Mouse (Mus musculus) midbrain, embryonic 11.5 days (tissue): ENCODE results near the gene Tll1. TPM values are rescaled to one million over a fixed set of nuclear protein-coding genes. Genes with fewer than 3 reads are reported as not detected.
A peak's percentile ranks its signal among the peaks of the same experiment; 100 is the strongest.
"Not testable (repeated sequence)": the region's sequence is repeated elsewhere in the genome, so short reads cannot be mapped to it uniquely, and the experiment has no call there.

Experiments used
- ATAC-seq: fragments of 200-750 bp; cut with Nextera tagmentation; 2 replicates; pipeline ENCODE4 v1.8.0; 2017; ENCODE audit warnings: moderate TSS enrichment, moderate library complexity; ENCODE audit not compliant: low FRiP score
- DNase-seq: peaks from one replicate; pipeline ENCODE4 v3.0.0; 2015; ENCODE audit warnings: low spot score; ENCODE audit errors: missing footprints
- H3K27ac ChIP-seq: fragments of 300-500 bp; sonication (generic); 2 replicates; pipeline ENCODE4 v1.5.1; 2014; ENCODE audit warnings: low read depth, low read length
- H3K27me3 ChIP-seq: fragments of 300-500 bp; sonication (generic); 2 replicates; pipeline ENCODE4 v1.6.1; 2014; ENCODE audit warnings: mild to moderate bottlenecking, low read length, moderate library complexity, mixed read lengths; ENCODE audit not compliant: control insufficient read depth, insufficient read depth
- H3K36me3 ChIP-seq: fragments of 300-500 bp; sonication (generic); 2 replicates; pipeline ENCODE4 v1.6.1; 2014; ENCODE audit warnings: mild to moderate bottlenecking, low read length, moderate library complexity, mixed read lengths; ENCODE audit not compliant: control insufficient read depth, insufficient read depth
- H3K4me1 ChIP-seq: fragments of 300-500 bp; sonication (generic); 2 replicates; pipeline ENCODE4 v1.6.1; 2014; ENCODE audit warnings: low read length; ENCODE audit not compliant: control insufficient read depth, insufficient read depth
- H3K4me2 ChIP-seq: fragments of 300-500 bp; sonication (generic); 2 replicates; pipeline ENCODE4 v1.6.1; 2014; ENCODE audit warnings: mild to moderate bottlenecking, moderate library complexity
- H3K4me3 ChIP-seq: fragments of 300-500 bp; sonication (generic); 2 replicates; pipeline ENCODE4 v1.5.1; 2014; ENCODE audit warnings: low read depth, low read length
- H3K9ac ChIP-seq: fragments of 300-500 bp; sonication (generic); 2 replicates; pipeline ENCODE4 v1.6.1; 2014; ENCODE audit warnings: low read length
- H3K9me3 ChIP-seq: fragments of 300-500 bp; sonication (generic); 2 replicates; pipeline ENCODE4 v1.6.1; 2016; ENCODE audit warnings: low read length; ENCODE audit not compliant: control insufficient read depth
- WGBS: fragments of 180-500 bp; shearing (Covaris S2); extraction: QIAGEN DNeasy Blood & Tissue Kit; methylation state at CpG from one replicate; pipeline ENCODE4 v1.1.7; 2014; 5-methylcytosine and 5-hydroxymethylcytosine counted together
- polyA plus RNA-seq: library from polyadenylated mRNA; unstranded; fragments of >200 nt; fragmentation: Nextera tagmentation; extraction: Ambion mirVana; gene quantifications from 2 replicates; pipeline ENCODE4 v1.2.1, GENCODE M21; 2014

The Tll1 gene
- polyA plus RNA-seq, 1 experiment from 2014 or later, result 0.89 TPM

DNA sequence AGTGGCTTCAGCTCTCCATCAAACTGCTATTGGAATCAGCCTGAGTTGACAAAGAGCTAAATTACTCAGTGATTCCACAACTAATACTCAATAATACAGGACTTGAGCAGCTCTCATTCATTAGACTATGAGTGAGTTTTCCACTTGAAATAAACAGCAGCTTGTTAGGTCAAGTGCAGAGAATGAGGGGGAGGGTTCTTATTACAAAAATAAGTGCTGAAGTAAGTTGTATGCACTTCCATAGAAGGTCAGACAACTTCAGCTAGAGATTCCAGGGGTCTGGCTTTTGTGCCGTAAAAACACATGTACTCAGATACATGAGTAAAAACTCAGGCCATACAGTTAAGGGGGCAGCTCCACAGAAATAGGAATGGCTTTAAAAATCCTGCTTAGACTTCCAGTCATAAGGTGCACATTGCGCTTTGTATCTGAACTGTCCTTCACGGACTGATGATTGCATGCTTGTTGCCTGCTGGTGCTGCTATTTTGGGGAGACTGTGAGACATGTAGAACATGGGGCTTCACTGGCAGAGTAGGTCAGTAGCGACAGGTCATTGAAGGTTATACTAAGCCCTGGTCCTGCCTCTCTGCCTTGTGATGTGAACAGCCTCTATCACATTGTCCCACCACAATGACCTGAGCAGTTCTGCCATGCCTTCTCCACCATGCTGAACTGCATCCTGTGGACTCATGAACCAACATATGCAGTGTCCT, 175.2 kb downstream of the Tll1 start:
- DNase-seq, result no peak
- H3K27ac ChIP-seq, result no peak overlapping the region
- H3K4me2 ChIP-seq, result no peak overlapping the region
- no peak overlapping the region for H3K4me3 ChIP-seq
- H3K4me1 ChIP-seq, result no peaks in the 10 kb centered on the region
- H3K27me3 ChIP-seq, result no peaks in the 10 kb centered on the region
- ATAC-seq, result no peak
- no peaks in the 10 kb centered on the region for H3K9me3 ChIP-seq
- no peak overlapping the region for H3K9ac ChIP-seq
- no peaks in the 10 kb centered on the region for H3K36me3 ChIP-seq
- WGBS, result 90% methylated on average over 4 of the region's 4 CpGs

DNA sequence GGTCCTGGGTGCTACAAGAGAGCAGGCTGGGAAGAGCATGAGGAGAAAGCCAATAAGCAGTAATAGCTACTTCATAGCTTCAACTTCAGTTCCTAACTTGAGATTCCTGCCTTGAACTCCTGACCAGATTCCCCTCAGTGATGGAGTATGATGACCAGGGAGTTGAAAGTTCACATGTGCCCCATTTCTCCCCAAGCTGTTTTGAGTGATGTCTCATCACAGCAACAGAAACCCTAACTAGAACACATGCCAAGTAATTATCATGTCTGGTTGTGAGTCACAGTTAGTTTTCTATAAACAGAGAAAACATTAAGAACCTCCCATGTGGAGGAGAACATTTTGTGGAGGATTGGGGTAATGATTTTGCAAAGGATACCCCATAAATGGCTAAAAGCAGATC, 176.0 kb downstream of the Tll1 start:
- Histone ChIP-seq H3K27ac (no peak overlapping the region), H3K9ac (no peak overlapping the region), H3K27me3 (no peaks in the 10 kb centered on the region), H3K9me3 (no peaks in the 10 kb centered on the region), H3K4me1 (no peaks in the 10 kb centered on the region), H3K4me2 (no peak overlapping the region), H3K36me3 (no peaks in the 10 kb centered on the region), H3K4me3 (no peak overlapping the region)
- ATAC-seq (no peak), DNase-seq (no peak)

DNA sequence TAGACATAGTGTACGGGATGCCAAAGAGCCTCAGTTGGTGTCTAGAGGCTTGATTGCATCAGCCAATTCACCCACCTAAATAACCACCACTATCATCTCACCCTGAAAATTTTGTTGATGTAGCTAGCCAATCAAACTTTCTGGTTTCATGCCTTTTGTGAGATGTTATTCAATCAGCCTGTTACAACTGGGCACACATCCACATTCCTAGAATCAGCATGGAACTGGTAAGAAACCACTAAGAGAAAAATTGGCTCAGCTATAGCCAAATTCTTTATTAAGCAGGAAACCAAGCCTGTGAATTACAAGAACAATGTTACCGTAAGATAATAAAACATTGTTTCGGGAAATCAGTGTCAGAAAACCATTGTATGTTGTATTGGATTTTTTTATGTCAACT, 176.5 kb downstream of the Tll1 start:
- Histone ChIP-seq H3K9ac (no peak overlapping the region), H3K36me3 (no peaks in the 10 kb centered on the region), H3K4me1 (no peaks in the 10 kb centered on the region), H3K9me3 (no peaks in the 10 kb centered on the region), H3K4me3 (no peak overlapping the region), H3K27ac (no peak overlapping the region), H3K27me3 (no peaks in the 10 kb centered on the region), H3K4me2 (no peak overlapping the region)
- ATAC-seq, result no peak
- DNase-seq, result no peak
- WGBS, result 86% methylated on average over 3 of the region's 3 CpGs

DNA sequence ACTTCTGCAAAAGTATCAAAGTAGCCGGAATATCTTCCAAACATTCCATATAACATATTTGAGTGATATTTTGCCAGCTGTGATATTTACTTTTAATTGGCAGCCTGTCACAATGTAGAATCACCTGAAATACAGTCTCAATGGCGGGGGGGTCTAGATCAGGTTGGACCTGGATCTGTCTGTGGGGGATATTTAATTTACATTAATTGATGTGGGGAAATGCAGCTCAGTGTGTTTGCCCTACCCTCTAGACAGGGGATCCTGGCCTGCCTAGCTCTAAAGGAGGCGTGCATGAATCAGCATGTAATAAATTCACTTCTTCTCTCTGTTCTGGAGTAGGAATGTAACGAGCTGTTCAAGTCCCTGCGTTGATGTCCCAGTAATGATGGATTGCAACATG, 181.7 kb downstream of the Tll1 start:
- no peaks in the 10 kb centered on the region for H3K4me1 ChIP-seq
- no peak overlapping the region for H3K4me2 ChIP-seq
- ATAC-seq (0 out of 2 replicates have a peak, but pooled peaks have one; percentile 22), DNase-seq (no peak)
- 90% methylated on average over 5 of the region's 5 CpGs for WGBS
- H3K27me3 ChIP-seq, result no peaks in the 10 kb centered on the region
- no peak overlapping the region for H3K27ac ChIP-seq
- no peak overlapping the region for H3K4me3 ChIP-seq
- H3K36me3 ChIP-seq, result no peaks in the 10 kb centered on the region
- no peak overlapping the region for H3K9ac ChIP-seq
- no peaks in the 10 kb centered on the region for H3K9me3 ChIP-seq

DNA sequence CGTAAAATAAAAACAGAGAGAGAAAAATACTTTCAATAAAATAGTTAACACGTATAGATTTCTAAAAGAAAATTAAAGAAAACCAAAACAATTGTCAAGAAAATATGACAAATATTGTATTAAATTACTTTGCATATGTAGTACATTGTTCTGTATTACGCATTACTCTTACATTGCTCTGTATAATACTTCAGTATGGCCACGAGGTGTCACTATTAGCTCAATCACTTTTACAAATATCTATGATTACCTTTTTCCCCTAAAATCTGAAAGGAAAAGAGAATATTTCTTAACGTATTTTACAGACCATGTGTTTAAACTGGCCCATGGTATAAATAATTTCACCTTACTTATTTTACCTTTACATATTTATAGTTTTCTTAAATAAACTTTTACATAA, 182.5 kb downstream of the Tll1 start:
- H3K9me3 ChIP-seq, result no peaks in the 10 kb centered on the region
- H3K9ac ChIP-seq, result no peak overlapping the region

DNA sequence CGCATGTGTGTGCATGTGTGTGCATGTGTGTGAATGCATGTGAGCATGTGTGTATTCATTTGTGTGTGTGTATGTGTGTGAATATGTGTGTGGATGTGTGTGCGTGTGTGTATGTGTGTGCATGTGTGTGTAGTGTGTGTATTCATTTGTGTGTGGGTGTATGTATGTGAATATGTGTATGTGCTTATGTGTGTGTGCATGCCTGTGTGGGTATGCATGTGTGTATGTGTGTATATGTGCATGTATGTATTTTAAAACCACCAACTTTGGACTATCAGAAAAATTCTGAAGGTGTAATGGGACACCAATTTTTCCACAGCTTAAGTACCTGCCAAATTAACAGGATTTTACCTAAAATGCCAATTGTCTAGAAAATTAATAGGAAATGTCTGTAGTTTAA, 183.0 kb downstream of the Tll1 start:
- ATAC-seq, result no peak; the same call in 1 of the 2 replicates
- no peak for DNase-seq
- whole genome bisulfite sequencing, result 92% methylated on average over 2 of the region's 2 CpGs

More for the DNA sequence above, 182.5 kb downstream of the Tll1 start:
- Histone ChIP-seq H3K36me3 (no peaks in the 10 kb centered on the region), H3K4me1 (no peaks in the 10 kb centered on the region), H3K4me3 (no peak overlapping the region), H3K27me3 (no peaks in the 10 kb centered on the region), H3K27ac (no peak overlapping the region), H3K4me2 (no peak overlapping the region)
- DNase-seq (no peak), ATAC-seq (peak; percentile 71; the same call in 1 of the 2 replicates)
- WGBS, result 39% methylated on average over 5 of the region's 5 CpGs

DNA sequence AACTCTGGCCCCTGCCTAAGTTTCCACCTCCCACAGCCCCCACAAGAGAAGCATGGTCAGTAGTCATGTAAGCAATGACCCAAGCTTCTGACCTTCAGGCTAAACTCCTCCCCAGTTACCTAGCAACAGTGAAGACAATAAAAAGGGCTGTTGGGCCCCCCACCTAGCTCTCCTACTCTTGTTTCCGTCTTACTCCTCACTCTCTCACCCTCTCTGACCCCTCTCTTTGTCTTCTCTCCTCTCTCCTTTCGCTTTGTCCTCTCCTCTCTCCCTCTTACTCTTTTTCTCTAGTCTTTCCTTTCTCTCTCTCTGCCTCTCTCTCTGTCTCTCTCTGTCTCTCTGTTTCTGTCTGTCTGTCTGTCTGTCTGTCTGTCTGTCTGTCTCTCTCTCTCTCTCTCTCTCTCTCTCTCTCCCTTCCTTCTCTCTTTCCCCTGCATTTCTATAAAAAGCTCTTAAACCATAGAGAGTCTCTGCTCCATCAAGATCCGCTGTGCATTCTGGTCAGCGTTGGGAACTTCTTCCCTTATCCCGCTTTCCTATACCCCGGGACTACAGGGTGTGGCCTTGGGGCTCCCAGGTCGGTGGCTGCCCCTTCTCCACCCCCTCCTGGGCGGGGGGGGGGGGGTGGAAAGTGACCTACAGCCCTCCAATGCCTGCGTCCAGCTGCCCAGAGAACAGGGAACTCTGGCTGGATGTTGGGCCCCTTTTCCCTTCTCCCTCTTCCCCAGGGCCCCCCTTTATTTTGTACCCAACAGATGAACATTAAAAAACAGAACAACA, 235.3 kb downstream of the Tll1 start:
- not testable (repeated sequence) for H3K9me3 ChIP-seq, H3K4me1 ChIP-seq, H3K27ac ChIP-seq, DNase-seq, H3K9ac ChIP-seq, H3K4me3 ChIP-seq, H3K4me2 ChIP-seq, H3K36me3 ChIP-seq, H3K27me3 ChIP-seq
- ATAC-seq, result 0 out of 2 replicates have a peak, but pooled peaks have one; percentile 38
- WGBS, result 22% methylated on average over 9 of the region's 9 CpGs

More for the DNA sequence above, 183.0 kb downstream of the Tll1 start:
- Histone ChIP-seq H3K27me3 (no peaks in the 10 kb centered on the region), H3K4me1 (no peaks in the 10 kb centered on the region), H3K27ac (no peak overlapping the region), H3K9me3 (no peaks in the 10 kb centered on the region), H3K4me2 (no peak overlapping the region), H3K9ac (no peak overlapping the region), H3K4me3 (no peak overlapping the region), H3K36me3 (no peaks in the 10 kb centered on the region)
